18 mouse cellular contexts compared by ENCODE assay signal in genomic region chr2:173757624-173758155, GRCm38 (mm10). TPM values are rescaled to one million over a fixed set of nuclear protein-coding genes. Genes with fewer than 3 reads are reported as not detected.
"Had no signal": no experiment of that assay in that cellular context is flagged by ENCODE, and none has a peak within 500 bp of the region (broad histone marks: within the 10 kb centered on the region; RNA-seq: fewer than 3 reads in every experiment).

No protein-coding gene starts in this region.

- DNase-seq: kidney, adult 8-10 months; kidney, postnatal 36 days; layer of hippocampus, adult 9-11 months; layer of hippocampus, postnatal 36 days; lung, adult 2 months; lung, postnatal 36 days; right cerebral cortex, postnatal 14 days; thymus, postnatal 4 days had no signal

- H3K27ac ChIP-seq: liver, embryonic 15.5 days; midbrain, embryonic 15.5 days; neural tube, embryonic 12.5 days; stomach, embryonic 15.5 days had no signal

- H3K9ac ChIP-seq: liver, embryonic 15.5 days; midbrain, embryonic 15.5 days; neural tube, embryonic 12.5 days; stomach, embryonic 15.5 days had no signal

- H3K27me3 ChIP-seq: liver, embryonic 15.5 days; midbrain, embryonic 15.5 days; neural tube, embryonic 12.5 days; stomach, embryonic 15.5 days had no signal

- ATAC-seq: lung, postnatal 0 days; midbrain, embryonic 15.5 days had no signal

- H3K4me2 ChIP-seq: liver, embryonic 11.5 days; liver, embryonic 15.5 days; midbrain, embryonic 15.5 days; neural tube, embryonic 12.5 days; stomach, embryonic 15.5 days had no signal

- H3K4me3 ChIP-seq: liver, embryonic 15.5 days; midbrain, embryonic 15.5 days; neural tube, embryonic 12.5 days; stomach, embryonic 15.5 days had no signal

- H3K9me3 ChIP-seq: liver, embryonic 15.5 days; midbrain, embryonic 15.5 days; neural tube, embryonic 12.5 days; stomach, embryonic 15.5 days had no signal

- H3K36me3 ChIP-seq: liver, embryonic 15.5 days; midbrain, embryonic 15.5 days; neural tube, embryonic 12.5 days; stomach, embryonic 15.5 days had no signal

RNA-seq across cellular contexts. Expression of gene 1700010B08Rik, which starts 38.5 kb away (rescaled TPM):
- polyA plus RNA-seq: kidney, embryonic 16.5 days; limb, embryonic 14.5 days; liver, embryonic 11.5 days; liver, embryonic 15.5 days; lung, adult 2 months; neural tube, embryonic 12.5 days; spleen, adult 2 months; stomach, embryonic 15.5 days; thymus, postnatal 0 days had no signal
